Mouse (Mus musculus): ENCODE measurements at regions not wholly inside any gene's neighbourhood (a gene's known extent, or its start where the extent isn't known, plus 50 kb on each side); places are given as distances from the start of the nearest gene placed in this dataset.

DNA sequence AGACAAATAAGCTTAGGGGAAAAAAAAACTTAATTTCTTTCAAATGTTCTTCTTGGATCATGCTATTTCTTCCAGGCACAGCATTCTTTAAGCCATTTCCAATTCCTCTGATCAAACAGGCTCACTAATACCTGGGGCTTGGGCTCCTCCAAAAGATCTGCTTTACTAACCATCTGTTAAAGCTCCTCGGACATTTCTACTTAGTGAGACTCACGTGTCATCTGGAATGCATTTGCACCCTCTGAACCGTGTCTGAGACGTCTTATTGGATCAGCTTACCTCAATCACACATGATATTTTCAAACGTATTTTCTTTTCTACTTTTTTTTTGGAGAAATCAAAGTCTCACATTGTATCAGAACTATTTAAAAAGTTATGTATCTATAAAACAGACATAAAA lies 132.4 kb downstream of the Npr3 start:
- H3K27ac ChIP-seq (ENCODE audit: insufficient read depth, low read length) = no peak overlapping the region
- H3K27me3 ChIP-seq (ENCODE audit: control insufficient read depth, insufficient read depth, low read length) = no peaks in the 10 kb centered on the region
- no peak for DNase-seq
- H3K4me1 ChIP-seq (ENCODE audit: control insufficient read depth, insufficient read depth, low read length) = no peaks in the 10 kb centered on the region
- whole genome bisulfite sequencing = 38% methylated on average over 5 of the region's 5 CpGs
- no peak for TF ChIP-seq POLR2A (IDR thresholded peaks at IDR 0.05; ENCODE audit: borderline replicate concordance, insufficient read depth, low read length)
- no peak for TF ChIP-seq CTCF (IDR thresholded peaks at IDR 0.05; ENCODE audit: borderline replicate concordance, insufficient read depth, low read depth, low read length)
- no peak overlapping the region for H3K4me3 ChIP-seq (replicated peaks; ENCODE audit: insufficient read depth, low read depth, low read length)

DNA sequence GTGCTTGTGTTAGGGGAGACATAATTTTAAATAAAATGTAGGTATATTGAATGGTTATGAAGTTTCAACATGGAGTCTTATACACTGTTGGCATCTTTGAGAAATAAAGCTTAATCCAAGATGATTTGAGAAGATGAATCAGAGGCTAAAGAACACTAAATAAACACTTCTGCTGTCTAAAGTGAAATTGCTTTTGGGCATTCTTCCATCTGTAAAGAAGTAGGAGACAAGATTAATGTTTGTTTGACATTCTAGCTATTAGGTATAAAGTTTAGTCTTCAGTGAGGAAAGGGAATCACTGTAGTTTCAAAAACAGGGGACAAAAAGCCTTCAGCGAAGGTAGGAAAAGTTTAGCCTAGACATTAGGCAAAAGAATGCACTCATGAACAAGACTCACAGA lies 136.5 kb downstream of the Npr3 start:
- 86% methylated on average over 1 of the region's 1 CpGs for WGBS
- no peak for DNase-seq
- Histone ChIP-seq H3K27me3 (ENCODE audit: control insufficient read depth, insufficient read depth, low read length) (no peaks in the 10 kb centered on the region), H3K27ac (ENCODE audit: insufficient read depth, low read length) (no peak overlapping the region), H3K4me3 (replicated peaks; ENCODE audit: insufficient read depth, low read depth, low read length) (no peak overlapping the region), H3K4me1 (ENCODE audit: control insufficient read depth, insufficient read depth, low read length) (no peaks in the 10 kb centered on the region)
- TF ChIP-seq POLR2A (IDR thresholded peaks at IDR 0.05; ENCODE audit: borderline replicate concordance, insufficient read depth, low read length) (no peak), CTCF (IDR thresholded peaks at IDR 0.05; ENCODE audit: borderline replicate concordance, insufficient read depth, low read depth, low read length) (no peak)

DNA sequence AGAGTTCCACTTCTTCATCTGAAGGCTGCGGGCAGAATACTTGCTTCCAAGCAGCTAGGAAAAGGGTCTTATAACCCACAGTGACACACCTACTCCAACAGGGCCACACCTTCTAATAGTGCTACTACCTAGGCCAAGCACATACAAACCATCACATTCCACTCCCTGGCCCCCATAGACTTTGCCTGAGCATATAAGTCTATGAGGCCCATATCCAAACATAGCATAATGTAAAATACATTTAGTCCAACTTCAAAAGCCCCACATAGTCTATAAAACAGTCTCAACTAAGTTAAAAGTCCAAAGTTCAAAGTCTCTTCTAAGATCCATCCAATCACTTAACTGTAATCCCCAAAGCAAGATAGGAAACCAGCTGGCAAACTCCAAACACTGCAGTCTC lies 149.1 kb downstream of the Npr3 start:
- Histone ChIP-seq H3K4me1 (ENCODE audit: control insufficient read depth, insufficient read depth, low read length) (no peaks in the 10 kb centered on the region), H3K27ac (ENCODE audit: insufficient read depth, low read length) (no peak overlapping the region), H3K4me3 (replicated peaks; ENCODE audit: insufficient read depth, low read depth, low read length) (no peak overlapping the region), H3K27me3 (ENCODE audit: control insufficient read depth, insufficient read depth, low read length) (no peaks in the 10 kb centered on the region)
- DNase-seq = no peak
- 97% methylated on average over 1 of the region's 1 CpGs for WGBS
- TF ChIP-seq CTCF (IDR thresholded peaks at IDR 0.05; ENCODE audit: borderline replicate concordance, insufficient read depth, low read depth, low read length) (no peak), POLR2A (IDR thresholded peaks at IDR 0.05; ENCODE audit: borderline replicate concordance, insufficient read depth, low read length) (no peak)

DNA sequence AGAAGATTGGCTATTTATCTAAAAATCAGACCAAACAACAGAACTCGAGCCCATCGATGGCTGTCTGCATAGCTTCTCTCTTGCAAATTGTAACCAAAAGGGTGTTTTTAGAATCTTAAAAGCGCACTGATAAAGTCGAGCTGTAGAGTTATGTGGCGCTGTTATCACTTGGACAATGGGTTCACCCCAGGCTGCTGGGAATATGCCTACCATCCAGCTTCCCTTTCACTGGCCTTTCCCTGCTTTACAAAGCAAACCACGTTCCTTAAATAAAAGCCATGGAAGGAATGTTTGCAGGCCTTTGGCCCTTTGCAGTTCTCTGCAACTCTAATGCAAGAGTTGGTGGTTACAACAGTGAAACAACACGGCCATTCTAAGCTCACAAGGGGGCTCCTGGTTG lies 150.3 kb downstream of the Npr3 start:
- H3K4me1 ChIP-seq (ENCODE audit: control insufficient read depth, insufficient read depth, low read length) = no peaks in the 10 kb centered on the region
- H3K4me3 ChIP-seq (replicated peaks; ENCODE audit: insufficient read depth, low read depth, low read length) = no peak overlapping the region
- H3K27me3 ChIP-seq (ENCODE audit: control insufficient read depth, insufficient read depth, low read length) = no peaks in the 10 kb centered on the region
- TF ChIP-seq POLR2A (IDR thresholded peaks at IDR 0.05; ENCODE audit: borderline replicate concordance, insufficient read depth, low read length) (no peak), CTCF (IDR thresholded peaks at IDR 0.05; ENCODE audit: borderline replicate concordance, insufficient read depth, low read depth, low read length) (no peak)
- DNase-seq = no peak
- WGBS = 56% methylated on average over 7 of the region's 7 CpGs
- no peak overlapping the region for H3K27ac ChIP-seq (ENCODE audit: insufficient read depth, low read length)

DNA sequence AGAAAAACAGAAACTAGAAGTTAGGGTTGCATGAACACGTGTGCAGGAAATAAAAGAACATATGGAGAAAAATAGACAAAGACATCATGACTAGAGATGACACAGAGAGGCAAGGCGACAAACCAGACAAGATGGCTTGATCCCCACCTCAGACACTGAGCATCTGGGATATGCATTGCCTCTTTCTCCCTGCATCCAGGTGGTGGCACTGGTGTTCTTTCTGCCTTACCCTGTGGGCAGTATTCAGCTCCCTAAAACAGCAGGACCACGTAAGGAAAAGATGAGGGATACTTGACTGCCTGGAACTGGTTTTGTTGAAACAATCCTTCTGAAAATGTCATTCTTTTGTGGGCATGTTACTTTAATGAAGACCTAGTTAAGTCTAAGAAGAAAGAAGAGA lies 153.9 kb downstream of the Npr3 start:
- Histone ChIP-seq H3K4me1 (ENCODE audit: control insufficient read depth, insufficient read depth, low read length) (no peaks in the 10 kb centered on the region), H3K27ac (ENCODE audit: insufficient read depth, low read length) (no peak overlapping the region), H3K4me3 (replicated peaks; ENCODE audit: insufficient read depth, low read depth, low read length) (no peak overlapping the region), H3K27me3 (ENCODE audit: control insufficient read depth, insufficient read depth, low read length) (no peaks in the 10 kb centered on the region)
- peak; percentile 55; the same call in 1 of the 2 replicates for TF ChIP-seq CTCF (IDR thresholded peaks at IDR 0.05; ENCODE audit: borderline replicate concordance, insufficient read depth, low read depth, low read length)
- no peak for TF ChIP-seq POLR2A (IDR thresholded peaks at IDR 0.05; ENCODE audit: borderline replicate concordance, insufficient read depth, low read length)
- WGBS = 17% methylated on average over 3 of the region's 3 CpGs
- no peak for DNase-seq

DNA sequence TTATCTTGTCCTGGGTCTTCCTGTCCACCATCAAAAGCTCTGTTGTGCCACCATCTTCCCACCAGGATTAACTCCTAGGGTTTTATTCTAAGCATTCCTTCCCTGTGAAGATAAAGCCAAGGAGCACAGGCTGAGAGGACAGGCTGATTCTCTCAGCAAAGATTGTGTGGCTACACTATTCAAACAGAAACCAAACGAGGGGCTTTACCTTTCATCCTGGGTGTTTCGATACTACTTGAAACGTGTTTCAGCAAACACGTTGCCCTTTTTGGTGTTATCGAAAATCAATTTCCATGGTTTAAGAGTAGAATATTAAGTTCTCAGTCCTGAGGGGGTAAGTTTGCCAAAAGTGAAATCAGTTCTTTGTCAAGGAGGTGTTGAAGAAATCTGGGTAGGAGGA lies 156.2 kb downstream of the Npr3 start:
- TF ChIP-seq POLR2A (IDR thresholded peaks at IDR 0.05; ENCODE audit: borderline replicate concordance, insufficient read depth, low read length) = no peak
- no peak for TF ChIP-seq CTCF (IDR thresholded peaks at IDR 0.05; ENCODE audit: borderline replicate concordance, insufficient read depth, low read depth, low read length)
- no peaks in the 10 kb centered on the region for H3K4me1 ChIP-seq (ENCODE audit: control insufficient read depth, insufficient read depth, low read length)
- no peak for DNase-seq
- no peak overlapping the region for H3K27ac ChIP-seq (ENCODE audit: insufficient read depth, low read length)
- H3K4me3 ChIP-seq (replicated peaks; ENCODE audit: insufficient read depth, low read depth, low read length) = no peak overlapping the region
- H3K27me3 ChIP-seq (ENCODE audit: control insufficient read depth, insufficient read depth, low read length) = no peaks in the 10 kb centered on the region
- WGBS = 72% methylated on average over 5 of the region's 5 CpGs

DNA sequence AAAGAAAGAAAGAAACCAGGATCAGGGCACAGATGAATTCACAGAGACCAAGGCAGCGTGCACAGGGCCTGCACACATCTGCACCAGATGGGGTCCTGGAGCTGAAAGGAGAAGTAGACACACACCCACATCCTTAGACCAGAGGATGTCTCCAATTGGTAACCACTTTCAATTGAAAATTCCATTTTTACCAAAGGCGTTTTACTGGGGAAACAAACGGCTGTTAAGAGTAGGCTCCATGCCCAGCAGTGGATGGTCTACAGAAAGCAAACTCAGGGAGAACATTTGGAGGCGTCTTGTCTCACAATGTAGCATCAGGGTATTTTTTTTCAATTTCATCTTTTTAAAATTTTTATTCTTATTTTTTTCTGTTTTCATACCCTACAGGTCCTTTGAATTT lies 157.6 kb downstream of the Npr3 start:
- no peak for TF ChIP-seq POLR2A (IDR thresholded peaks at IDR 0.05; ENCODE audit: borderline replicate concordance, insufficient read depth, low read length)
- no peak for TF ChIP-seq CTCF (IDR thresholded peaks at IDR 0.05; ENCODE audit: borderline replicate concordance, insufficient read depth, low read depth, low read length)
- DNase-seq = no peak
- no peak overlapping the region for H3K27ac ChIP-seq (ENCODE audit: insufficient read depth, low read length)
- 90% methylated on average over 4 of the region's 4 CpGs for WGBS
- no peaks in the 10 kb centered on the region for H3K27me3 ChIP-seq (ENCODE audit: control insufficient read depth, insufficient read depth, low read length)
- H3K4me3 ChIP-seq (replicated peaks; ENCODE audit: insufficient read depth, low read depth, low read length) = no peak overlapping the region
- H3K4me1 ChIP-seq (ENCODE audit: control insufficient read depth, insufficient read depth, low read length) = no peaks in the 10 kb centered on the region

DNA sequence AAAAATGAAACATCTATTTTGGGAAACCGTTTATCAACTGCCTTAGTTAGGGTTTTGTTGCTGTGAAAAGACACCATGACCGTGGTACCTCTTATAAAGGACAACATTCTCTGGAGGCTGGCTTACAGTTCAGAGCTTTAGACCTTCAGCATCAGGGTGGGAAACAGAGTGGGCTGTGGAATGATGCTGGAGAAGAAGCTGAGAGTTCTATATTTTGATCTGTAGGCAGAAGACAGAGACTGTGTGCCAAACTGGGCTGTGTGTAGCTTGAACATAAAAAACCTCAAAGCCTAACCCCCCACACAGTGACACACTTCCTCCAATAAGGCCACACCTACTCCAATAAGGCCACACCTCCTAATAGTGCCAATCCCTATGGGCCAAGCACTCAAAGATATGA lies 158.8 kb downstream of the Npr3 start:
- Histone ChIP-seq H3K27me3 (ENCODE audit: control insufficient read depth, insufficient read depth, low read length) (no peaks in the 10 kb centered on the region), H3K27ac (ENCODE audit: insufficient read depth, low read length) (no peak overlapping the region), H3K4me3 (replicated peaks; ENCODE audit: insufficient read depth, low read depth, low read length) (no peak overlapping the region), H3K4me1 (ENCODE audit: control insufficient read depth, insufficient read depth, low read length) (no peaks in the 10 kb centered on the region)
- WGBS = 92% methylated on average over 2 of the region's 2 CpGs
- TF ChIP-seq POLR2A (IDR thresholded peaks at IDR 0.05; ENCODE audit: borderline replicate concordance, insufficient read depth, low read length) = no peak
- TF ChIP-seq CTCF (IDR thresholded peaks at IDR 0.05; ENCODE audit: borderline replicate concordance, insufficient read depth, low read depth, low read length) = no peak
- DNase-seq = no peak

All from cerebellum, adult 2 months (tissue).